Mouse (Mus musculus) G1E (cell line): ENCODE results near the gene Igsf9b.

Experiments
- CTCF ChIP-seq: IDR thresholded peaks from 2 replicates; pipeline ENCODE4 v1.5.1; 2012; ENCODE audit warnings: low read depth, low read length, inconsistent platforms, mixed read lengths
- GATA1 ChIP-seq: IDR thresholded peaks from 2 replicates; pipeline ENCODE4 v1.6.1; 2012; ENCODE audit warnings: borderline replicate concordance, low read length, inconsistent platforms, mixed read lengths
- POLR2AphosphoS5 ChIP-seq: IDR thresholded peaks from 2 replicates; pipeline ENCODE4 v1.6.1; 2012; ENCODE audit warnings: low read depth, low read length, inconsistent platforms; ENCODE audit not compliant: insufficient replicate concordance
- TAL1 ChIP-seq: conservative IDR thresholded peaks from 2 replicates; pipeline ENCODE4 v1.6.1; 2012; ENCODE audit warnings: low read depth, low read length, inconsistent platforms, mixed read lengths

- no peak for TF ChIP-seq CTCF
- TF ChIP-seq POLR2AphosphoS5 = no peak
- TF ChIP-seq TAL1 = no peak
- TF ChIP-seq GATA1 = no peak
Measured at GRCm38 (mm10) chr9:27401169-27401568, 102.2 kb downstream of the Igsf9b start.
